Mouse (Mus musculus): ENCODE measurements at regions not wholly inside any gene's neighbourhood (a gene's known extent, or its start where the extent isn't known, plus 50 kb on each side); places are given as distances from the start of the nearest gene placed in this dataset.
A peak's percentile ranks its signal among the peaks of the same experiment; 100 is the strongest.

DNA sequence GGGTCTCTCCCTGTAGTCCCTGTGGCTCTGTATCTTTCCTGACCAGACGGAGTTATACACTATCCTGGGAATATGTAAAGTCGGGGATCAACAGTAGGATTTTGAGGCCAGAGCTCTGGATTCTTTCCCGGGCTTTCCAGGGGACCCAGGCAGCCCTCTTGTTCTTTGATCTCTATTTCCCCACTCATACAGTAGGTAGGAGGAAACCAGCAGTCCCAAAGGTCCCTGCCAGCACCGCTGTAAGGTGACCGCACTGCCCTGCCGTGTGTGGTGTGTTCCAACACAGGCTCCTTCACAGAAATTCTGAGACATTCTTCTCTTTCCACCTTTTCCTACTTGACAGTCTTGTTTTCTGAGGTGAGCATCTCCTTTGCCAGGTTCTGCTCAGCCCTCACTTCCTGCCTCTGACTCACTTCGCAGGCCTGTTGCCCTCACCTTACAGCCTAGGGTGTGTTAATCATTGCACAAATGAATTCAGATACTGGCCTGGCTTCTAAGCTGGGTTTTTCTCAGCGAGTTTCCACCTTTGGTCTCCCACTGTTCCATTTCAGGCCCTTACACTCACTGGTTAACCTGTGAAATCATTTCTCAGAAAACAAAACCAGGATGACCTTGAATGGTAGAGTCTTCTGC is 53.0 kb upstream of the Shb start:
- DNase-seq: peak in 1 of 2 experiments; percentile 17

GRCm38 (mm10) chr4:45583966-45584365 is 51.7 kb upstream of the Shb start:
- no peak for DNase-seq

DNA sequence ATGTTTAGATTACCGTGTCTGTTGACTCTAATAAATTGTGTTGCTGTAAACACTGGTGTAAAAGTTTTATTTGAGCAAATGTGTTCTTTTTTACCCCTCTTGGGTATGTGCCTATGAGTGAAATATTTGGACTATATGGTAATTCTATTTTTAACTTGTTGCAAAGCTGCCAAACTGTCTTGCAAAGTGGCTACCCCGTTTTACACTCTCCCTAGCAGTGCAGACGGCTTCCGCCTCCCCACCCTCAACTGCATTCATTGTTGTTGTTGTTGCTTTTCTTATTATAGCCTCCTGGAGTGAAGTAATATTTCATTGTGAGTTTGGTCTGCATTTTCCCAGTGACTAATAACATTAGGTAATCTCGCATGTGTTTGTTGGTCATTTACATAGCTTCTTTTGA is 50.2 kb upstream of the Shb start:
- no peak for DNase-seq
